Mouse (Mus musculus): Measurements from ENCODE around the gene Irs3. TPM values are rescaled to one million over a fixed set of nuclear protein-coding genes. Genes with fewer than 3 reads are reported as not detected.

Gene Irs3
- polyA plus RNA-seq (2016; fragmentation: Nextera tagmentation; extraction: Ambion mirVana) = 0.14 and 0.29 TPM in 2 replicates

DNA sequence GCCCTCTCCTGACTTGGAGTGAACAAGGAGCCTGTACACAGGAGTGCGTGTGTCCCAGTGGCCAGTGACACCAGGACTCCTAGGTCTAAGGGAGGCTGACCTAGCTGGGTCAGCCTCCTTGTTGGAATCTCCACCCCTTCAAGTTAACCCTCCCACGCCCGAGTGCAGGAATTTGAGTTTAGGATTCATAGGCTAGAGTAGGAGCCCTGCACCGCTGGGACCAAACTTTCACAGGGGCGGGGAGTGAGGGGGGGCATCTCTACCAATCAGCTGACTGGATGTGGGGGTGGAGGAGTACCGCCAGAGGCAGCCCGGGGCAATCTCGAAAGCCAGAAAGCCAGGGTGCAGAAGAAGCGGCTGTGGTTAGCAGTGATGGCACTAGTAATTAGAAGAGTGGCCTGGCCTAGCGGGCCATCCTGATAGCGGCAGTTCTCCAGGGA lies at the start of gene Irs3:
Gene Irs3 (minus strand): TSS at position 63 of the 440 bp plus-strand sequence.
- H3K9ac ChIP-seq (replicated peaks) = no peak within 1 kb of the TSS; the same call in 1 of the 2 replicates
- 18% methylated on average over 11 of the region's 11 CpGs for WGBS
- peaks cover 15% of the 10 kb centered on the region for H3K4me1 ChIP-seq
- peak within 1 kb of the TSS; percentile 31 for H3K4me3 ChIP-seq
- H3K27ac ChIP-seq (replicated peaks) = no peak within 1 kb of the TSS
- H3K36me3 ChIP-seq = peaks cover 16% of the 10 kb centered on the region
- no peaks in the 10 kb centered on the region for H3K9me3 ChIP-seq
- H3K27me3 ChIP-seq = peaks cover 44% of the 10 kb centered on the region
- ATAC-seq (ENCODE audit: low FRiP score, low read depth) = no peak
- peak within 1 kb of the TSS; percentile 38 for H3K4me2 ChIP-seq (replicated peaks)

DNA sequence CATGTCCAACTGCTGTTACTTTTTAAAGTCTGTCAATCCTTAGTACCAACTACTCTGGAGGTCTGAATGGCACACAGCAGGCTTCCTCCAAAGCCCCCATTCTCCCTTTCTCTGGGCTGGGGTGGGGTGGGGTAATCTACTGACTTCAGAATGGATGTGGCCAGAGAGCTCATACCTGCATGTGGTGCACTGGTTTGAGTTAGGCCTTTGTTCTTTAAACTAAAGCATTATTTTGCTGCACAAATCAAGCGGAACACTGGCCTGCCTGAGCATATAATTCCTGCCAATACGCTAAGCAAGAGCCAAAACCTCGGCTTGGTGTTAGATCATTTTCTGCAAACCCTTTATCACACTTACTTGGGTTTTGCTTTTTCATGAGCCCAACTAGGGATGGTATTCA lies 49.3 kb upstream of the Irs3 start:
- no peak overlapping the region for H3K4me3 ChIP-seq
- H3K27me3 ChIP-seq = no peaks in the 10 kb centered on the region
- H3K4me2 ChIP-seq (replicated peaks) = no peak overlapping the region
- H3K36me3 ChIP-seq = no peaks in the 10 kb centered on the region
- H3K27ac ChIP-seq (replicated peaks) = no peak overlapping the region
- 40% methylated on average over 3 of the region's 3 CpGs for WGBS
- no peak overlapping the region for H3K9ac ChIP-seq (replicated peaks)
- ATAC-seq (ENCODE audit: low FRiP score, low read depth) = no peak
- H3K4me1 ChIP-seq = 0 out of 2 replicates have a peak, but pooled peaks cover 2% of the 10 kb centered on the region
- no peaks in the 10 kb centered on the region for H3K9me3 ChIP-seq

DNA sequence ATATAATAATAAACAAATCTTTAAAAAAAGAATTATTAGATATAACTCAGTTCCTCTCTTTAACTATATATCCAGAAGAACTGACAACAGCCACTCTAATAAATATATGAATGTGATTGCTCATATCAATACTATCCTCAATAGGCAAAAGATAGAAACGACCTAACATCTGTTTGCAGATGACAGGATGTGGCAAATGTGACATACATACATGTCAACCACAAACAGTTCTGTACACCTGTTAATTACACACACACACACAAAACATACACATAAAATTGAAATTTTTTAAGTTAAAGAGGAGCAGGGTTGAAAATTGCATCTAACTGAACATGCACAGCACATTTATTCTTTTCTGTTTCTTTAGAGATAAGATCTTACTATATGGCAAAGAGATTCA lies 46.4 kb upstream of the Irs3 start:
- Histone ChIP-seq H3K9ac (replicated peaks) (no peak overlapping the region), H3K4me1 (0 out of 2 replicates have a peak, but pooled peaks cover 2% of the 10 kb centered on the region), H3K4me3 (no peak overlapping the region)

DNA sequence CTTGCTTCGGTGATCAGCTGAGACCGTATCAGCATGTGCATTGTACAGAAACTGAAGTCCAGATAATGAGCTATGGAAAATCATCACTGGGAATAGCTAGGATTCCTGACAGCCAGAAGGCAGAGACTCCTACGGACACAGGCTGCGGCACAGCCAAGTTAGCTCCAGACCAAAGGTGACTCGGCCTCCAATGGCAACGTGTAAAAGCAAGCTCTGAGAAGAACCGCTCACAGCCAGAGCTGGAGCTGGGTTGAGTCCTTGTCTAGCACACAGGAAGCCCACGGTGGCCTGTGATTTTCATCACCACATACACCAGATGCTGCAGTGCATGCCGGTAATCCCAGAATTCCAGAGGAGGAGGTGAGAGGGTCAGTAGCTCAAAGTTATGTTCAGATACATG lies 45.0 kb upstream of the Irs3 start:
- no peak overlapping the region for H3K27ac ChIP-seq (replicated peaks)
- no peak for ATAC-seq (ENCODE audit: low FRiP score, low read depth)
- H3K4me2 ChIP-seq (replicated peaks) = no peak overlapping the region
- H3K9me3 ChIP-seq = no peaks in the 10 kb centered on the region
- H3K36me3 ChIP-seq = no peaks in the 10 kb centered on the region
- peaks cover 6% of the 10 kb centered on the region for H3K27me3 ChIP-seq
- 0 out of 2 replicates have a peak, but pooled peaks cover 2% of the 10 kb centered on the region for H3K4me1 ChIP-seq
- no peak overlapping the region for H3K9ac ChIP-seq (replicated peaks)
- WGBS = 74% methylated on average over 9 of the region's 9 CpGs
- no peak overlapping the region for H3K4me3 ChIP-seq

More for the DNA sequence above, 46.4 kb upstream of the Irs3 start:
- Histone ChIP-seq H3K9me3 (no peaks in the 10 kb centered on the region), H3K4me2 (replicated peaks) (no peak overlapping the region), H3K36me3 (no peaks in the 10 kb centered on the region), H3K27me3 (no peaks in the 10 kb centered on the region), H3K27ac (replicated peaks) (no peak overlapping the region)
- WGBS = 86% methylated on average over 1 of the region's 1 CpGs
- ATAC-seq (ENCODE audit: low FRiP score, low read depth) = no peak

DNA sequence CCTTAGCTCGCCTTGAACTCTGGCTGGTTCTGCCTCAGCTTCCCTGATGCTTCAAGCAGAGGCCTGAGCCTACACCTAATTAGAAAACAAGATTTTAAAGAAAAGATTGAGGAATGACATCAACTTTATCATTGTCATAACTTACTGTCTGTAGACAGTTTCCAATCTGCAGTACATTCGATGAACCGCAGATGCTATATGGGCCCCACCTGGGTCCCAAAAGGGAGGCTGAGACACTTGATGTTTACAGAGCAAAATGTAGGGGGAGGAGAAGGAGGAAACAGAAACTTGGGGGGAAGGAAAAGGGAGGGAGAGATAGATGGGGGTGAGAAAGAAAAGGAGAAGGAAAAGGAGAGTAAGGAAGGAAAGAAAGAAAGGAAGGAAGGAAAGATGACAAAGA lies 44.5 kb upstream of the Irs3 start:
- no peak overlapping the region for H3K4me2 ChIP-seq (replicated peaks)
- peaks cover 4% of the 10 kb centered on the region; the same call in 1 of the 2 replicates for H3K4me1 ChIP-seq
- no peaks in the 10 kb centered on the region for H3K36me3 ChIP-seq
- H3K27me3 ChIP-seq = peaks cover 8% of the 10 kb centered on the region
- 85% methylated on average over 3 of the region's 3 CpGs for WGBS
- H3K9ac ChIP-seq (replicated peaks) = no peak overlapping the region
- H3K9me3 ChIP-seq = no peaks in the 10 kb centered on the region
- ATAC-seq (ENCODE audit: low FRiP score, low read depth) = no peak
- no peak overlapping the region for H3K4me3 ChIP-seq
- no peak overlapping the region for H3K27ac ChIP-seq (replicated peaks)

DNA sequence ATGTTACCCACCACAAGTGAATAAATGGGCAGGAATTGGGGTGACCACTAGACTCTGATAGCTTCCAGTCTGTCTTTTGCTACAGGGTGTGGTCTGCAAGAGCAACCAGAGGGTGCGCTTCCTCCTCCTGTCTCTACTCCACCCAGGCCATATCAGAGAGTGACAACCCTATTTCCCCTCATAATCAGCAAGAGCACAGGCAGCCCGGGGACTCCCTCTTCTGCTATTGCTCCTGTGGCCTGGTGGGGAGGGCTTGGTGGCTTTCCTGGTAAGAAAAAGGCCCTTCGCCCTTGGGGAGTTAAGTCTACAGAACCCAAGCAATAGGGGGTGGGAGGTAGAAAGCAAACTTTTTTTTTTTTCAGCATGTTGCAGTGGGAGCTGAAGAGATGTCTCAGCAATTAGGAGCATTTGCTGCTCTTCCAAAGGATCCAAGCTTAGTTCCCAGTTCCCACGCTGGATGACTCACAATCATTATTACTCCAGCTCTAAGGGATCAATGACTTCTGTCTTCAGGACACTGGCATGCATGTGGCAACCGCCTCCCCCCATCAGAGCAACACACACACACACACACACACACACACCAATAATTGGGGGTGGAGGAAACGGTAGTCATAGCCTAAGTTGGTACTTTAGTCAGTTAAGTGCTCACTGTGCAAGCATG lies 40.7 kb upstream of the Irs3 start:
- Histone ChIP-seq H3K9ac (replicated peaks) (no peak overlapping the region), H3K9me3 (no peaks in the 10 kb centered on the region), H3K4me3 (no peak overlapping the region), H3K4me1 (peaks cover 20% of the 10 kb centered on the region), H3K27me3 (peaks cover 8% of the 10 kb centered on the region), H3K36me3 (0 out of 2 replicates have a peak, but pooled peaks cover 1% of the 10 kb centered on the region), H3K27ac (replicated peaks) (no peak overlapping the region), H3K4me2 (replicated peaks) (no peak overlapping the region)
- WGBS = 86% methylated on average over 6 of the region's 6 CpGs
- ATAC-seq (ENCODE audit: low FRiP score, low read depth) = no peak

DNA sequence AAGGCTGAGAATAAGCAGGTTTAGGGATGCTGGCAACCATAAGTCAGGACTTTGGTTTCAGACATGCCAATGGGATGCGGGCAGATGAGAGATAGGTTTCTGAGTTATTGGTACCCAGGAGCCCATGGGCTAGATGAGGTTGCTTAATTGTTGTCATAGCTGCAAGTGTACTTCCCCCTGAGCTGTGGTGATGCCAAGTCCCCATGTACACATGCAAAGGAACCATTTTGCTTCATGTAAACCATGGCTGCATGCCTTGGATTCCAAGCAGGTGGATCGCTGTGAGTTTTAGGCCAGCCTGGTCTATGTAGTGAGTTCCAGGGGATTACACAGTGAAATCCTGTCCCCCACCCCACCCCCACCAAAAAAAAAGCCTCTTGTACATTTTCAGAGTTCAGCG lies 40.1 kb upstream of the Irs3 start:
- no peaks in the 10 kb centered on the region for H3K9me3 ChIP-seq
- peaks cover 20% of the 10 kb centered on the region for H3K4me1 ChIP-seq
- no peak overlapping the region for H3K4me2 ChIP-seq (replicated peaks)
- 99% methylated on average over 3 of the region's 3 CpGs for WGBS
- ATAC-seq (ENCODE audit: low FRiP score, low read depth) = no peak
- 0 out of 2 replicates have a peak, but pooled peaks cover 4% of the 10 kb centered on the region for H3K36me3 ChIP-seq
- H3K9ac ChIP-seq (replicated peaks) = no peak overlapping the region
- peaks cover 8% of the 10 kb centered on the region for H3K27me3 ChIP-seq
- no peak overlapping the region for H3K27ac ChIP-seq (replicated peaks)
- no peak overlapping the region for H3K4me3 ChIP-seq

DNA sequence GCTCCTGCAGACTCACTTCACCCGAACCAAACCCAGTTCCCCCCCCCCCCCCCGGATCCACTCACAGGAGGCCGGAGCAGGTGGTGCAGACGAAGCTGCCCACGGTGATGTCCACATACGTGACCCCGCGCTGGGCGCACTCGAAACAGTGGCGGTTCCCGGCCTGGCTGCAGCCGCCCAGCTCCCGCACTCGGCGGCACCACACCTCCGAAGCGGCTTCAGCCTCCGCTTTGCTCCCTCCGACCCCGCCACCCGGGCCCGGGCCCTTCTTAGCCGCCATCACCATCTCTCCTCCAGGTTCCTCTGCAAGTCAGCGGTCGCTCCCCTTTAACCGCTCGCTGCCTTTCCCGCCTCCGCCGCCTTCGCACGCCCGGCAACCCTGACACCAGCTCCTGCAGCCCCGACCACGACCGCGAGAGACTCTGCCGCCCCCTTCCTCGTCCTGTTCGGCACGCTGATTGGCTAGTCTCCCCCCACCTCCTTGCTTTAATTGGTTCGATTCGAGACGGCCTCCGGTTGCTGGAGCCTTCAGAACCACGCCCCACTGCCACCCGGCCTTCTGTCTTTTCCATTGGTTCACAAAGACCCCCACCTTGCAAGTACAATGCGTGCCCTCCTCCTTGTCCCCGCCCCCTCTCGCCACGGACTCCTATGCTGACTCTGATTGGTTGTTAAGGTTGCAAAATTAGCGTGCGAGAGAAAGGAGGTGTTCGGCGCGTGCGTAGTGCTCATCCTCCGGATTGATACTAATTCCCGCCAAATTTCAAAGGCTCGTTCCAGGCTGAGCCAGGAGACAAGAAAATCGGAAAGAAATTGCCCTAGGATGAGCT lies 39.0 kb upstream of the Irs3 start, which contains the start of gene Agfg2:
Gene Agfg2 (minus strand): TSS at position 433 of the 830 bp plus-strand sequence.
- Histone ChIP-seq H3K9me3 (no peaks in the 10 kb centered on the region), H3K36me3 (0 out of 2 replicates have a peak, but pooled peaks cover 4% of the 10 kb centered on the region), H3K4me3 (peak within 1 kb of the TSS; percentile 76), H3K27me3 (peaks cover 8% of the 10 kb centered on the region), H3K4me1 (peaks cover 20% of the 10 kb centered on the region), H3K9ac (replicated peaks) (peak within 1 kb of the TSS; percentile 79), H3K4me2 (replicated peaks) (peak within 1 kb of the TSS; percentile 95), H3K27ac (replicated peaks) (peak within 1 kb of the TSS; percentile 80)
- under 1% methylated on average over 62 of the region's 62 CpGs for WGBS
- ATAC-seq (ENCODE audit: low FRiP score, low read depth) = peak; percentile 97

DNA sequence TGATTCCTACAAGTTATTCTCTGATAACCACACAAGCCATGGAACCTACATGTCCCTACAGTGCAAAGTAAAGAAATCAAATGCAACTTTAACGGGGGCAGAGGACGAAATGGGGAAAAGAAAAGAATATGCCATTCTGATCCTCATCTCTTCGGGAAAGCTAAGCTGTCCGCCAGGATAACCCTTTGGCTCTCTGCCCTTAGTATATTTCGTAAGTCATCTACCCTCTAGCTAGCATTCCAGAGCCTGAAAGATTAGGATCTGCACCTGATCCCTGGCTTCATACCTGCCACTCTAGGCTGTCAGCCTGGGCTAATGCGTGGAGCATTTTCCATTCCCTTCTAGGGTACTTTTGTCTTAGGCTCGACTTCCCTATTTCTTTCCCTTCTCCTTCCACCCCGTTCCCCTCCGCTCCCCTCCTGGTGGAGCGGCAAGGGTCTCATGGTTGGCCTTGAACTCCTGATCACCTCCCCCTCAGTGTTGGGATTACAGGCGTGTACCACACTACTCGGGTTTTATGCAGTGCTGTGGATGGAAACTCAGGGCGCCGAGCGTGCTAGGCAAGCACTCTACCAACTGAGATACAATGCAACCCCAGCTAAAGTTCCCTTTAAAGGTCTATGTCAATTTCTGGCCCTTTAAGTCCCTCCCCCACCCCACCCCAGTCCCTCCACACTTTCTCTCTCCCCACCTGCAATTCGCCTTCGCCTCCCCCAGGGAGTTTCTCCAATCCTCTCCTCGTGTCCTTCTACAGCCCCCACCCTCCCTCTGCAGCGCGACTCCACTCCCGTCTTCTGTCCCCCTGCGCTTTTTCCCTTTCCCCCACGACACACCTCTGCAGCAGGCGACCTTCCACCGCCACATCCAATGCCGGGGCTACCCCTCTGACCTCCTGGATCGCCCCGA lies 38.1 kb upstream of the Irs3 start:
- Histone ChIP-seq H3K4me3 (peak overlapping the region; percentile 76), H3K9ac (replicated peaks) (peak overlapping the region; percentile 79), H3K4me1 (peaks cover 20% of the 10 kb centered on the region), H3K27me3 (peaks cover 8% of the 10 kb centered on the region), H3K36me3 (0 out of 2 replicates have a peak, but pooled peaks cover 4% of the 10 kb centered on the region), H3K4me2 (replicated peaks) (peak overlapping the region; percentile 95), H3K27ac (replicated peaks) (peak overlapping the region; percentile 80), H3K9me3 (no peaks in the 10 kb centered on the region)
- no peak; the same call in 1 of the 2 replicates for ATAC-seq (ENCODE audit: low FRiP score, low read depth)
- WGBS = 15% methylated on average over 28 of the region's 28 CpGs

DNA sequence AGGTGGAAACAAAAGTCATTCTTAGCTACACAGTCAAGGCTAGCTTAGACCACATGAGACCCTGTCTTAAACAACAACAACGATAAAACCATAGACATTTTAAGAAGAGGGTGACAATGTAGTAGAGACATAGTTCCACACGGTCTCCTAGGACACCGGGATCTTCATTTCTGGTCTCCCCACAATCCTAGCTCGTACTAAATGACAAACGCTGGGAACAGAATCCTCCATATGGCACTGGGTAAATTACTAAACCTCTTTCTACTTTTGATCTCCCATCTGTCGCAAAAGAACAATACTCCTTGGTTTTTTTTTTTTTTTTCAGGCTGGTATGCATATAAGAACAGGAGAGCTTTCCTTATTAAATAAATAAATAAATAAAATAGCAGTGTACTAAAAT lies 37.0 kb upstream of the Irs3 start:
- no peak for ATAC-seq (ENCODE audit: low FRiP score, low read depth)
- Histone ChIP-seq H3K4me3 (no peak overlapping the region; the same call in 1 of the 2 replicates), H3K9ac (replicated peaks) (no peak overlapping the region; the same call in 1 of the 2 replicates), H3K36me3 (peaks cover 4% of the 10 kb centered on the region; the same call in 1 of the 2 replicates), H3K27me3 (peaks cover 8% of the 10 kb centered on the region), H3K4me1 (peaks cover 20% of the 10 kb centered on the region), H3K4me2 (replicated peaks) (peak overlapping the region; percentile 95; the same call in 1 of the 2 replicates), H3K9me3 (no peaks in the 10 kb centered on the region), H3K27ac (replicated peaks) (no peak overlapping the region)
- 81% methylated on average over 6 of the region's 6 CpGs for WGBS

DNA sequence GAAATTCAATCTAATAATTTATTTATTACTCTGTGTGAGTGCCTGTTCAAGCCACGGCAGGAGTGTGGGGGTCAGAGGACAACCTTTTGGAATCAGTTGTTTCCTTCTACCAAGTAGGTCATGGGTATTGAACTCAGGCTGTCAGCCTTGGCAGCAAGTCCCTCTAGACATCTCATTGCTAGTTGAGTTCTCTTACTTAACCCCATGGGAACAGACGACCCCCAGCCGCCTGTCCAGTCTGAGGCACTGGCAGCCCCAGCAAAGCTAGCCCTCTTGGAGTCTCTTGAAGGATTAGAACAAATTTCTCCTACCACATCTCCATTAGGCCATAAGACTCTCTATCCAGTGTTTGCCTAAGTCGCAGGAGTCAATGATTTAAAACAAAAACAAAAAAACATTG lies 34.2 kb upstream of the Irs3 start:
- WGBS = 90% methylated on average over 4 of the region's 4 CpGs
- H3K27ac ChIP-seq (replicated peaks) = no peak overlapping the region
- H3K36me3 ChIP-seq = peaks cover 13% of the 10 kb centered on the region; the same call in 1 of the 2 replicates
- H3K9me3 ChIP-seq = no peaks in the 10 kb centered on the region
- H3K9ac ChIP-seq (replicated peaks) = no peak overlapping the region
- no peak overlapping the region for H3K4me2 ChIP-seq (replicated peaks)
- H3K4me1 ChIP-seq = peaks cover 17% of the 10 kb centered on the region
- H3K4me3 ChIP-seq = no peak overlapping the region
- no peaks in the 10 kb centered on the region for H3K27me3 ChIP-seq
- no peak for ATAC-seq (ENCODE audit: low FRiP score, low read depth)

Data from midbrain, embryonic 12.5 days (tissue).